Mouse (Mus musculus): ENCODE results near the gene Cnnm1. TPM values are rescaled to one million over a fixed set of nuclear protein-coding genes. Genes with fewer than 3 reads are reported as not detected.
"Not testable (repeated sequence)": the region's sequence is repeated elsewhere in the genome, so short reads cannot be mapped to it uniquely, and the experiment has no call there.

The Cnnm1 gene
- polyA plus RNA-seq, 1 experiment from 2014 or later: 1.00 TPM

GRCm38 (mm10) chr19:43493878-43494277, 53.6 kb downstream of the Cnnm1 start:
- no peak overlapping the region for H3K4me3 ChIP-seq
- 80% methylated on average over 6 of the region's 6 CpGs for WGBS
- H3K4me2 ChIP-seq (replicated peaks): no peak overlapping the region
- no peak for ATAC-seq (ENCODE audit: insufficient number of reproducible peaks, insufficient read depth, low FRiP score, low TSS enrichment)
- H3K4me1 ChIP-seq: peaks cover 6% of the 10 kb centered on the region; the same call in 1 of the 2 replicates
- 0 out of 2 replicates have a peak, but pooled peaks cover 5% of the 10 kb centered on the region for H3K36me3 ChIP-seq
- H3K9me3 ChIP-seq: no peaks in the 10 kb centered on the region
- no peak overlapping the region for H3K9ac ChIP-seq
- H3K27me3 ChIP-seq: peaks cover 9% of the 10 kb centered on the region
- H3K27ac ChIP-seq: no peak overlapping the region

DNA sequence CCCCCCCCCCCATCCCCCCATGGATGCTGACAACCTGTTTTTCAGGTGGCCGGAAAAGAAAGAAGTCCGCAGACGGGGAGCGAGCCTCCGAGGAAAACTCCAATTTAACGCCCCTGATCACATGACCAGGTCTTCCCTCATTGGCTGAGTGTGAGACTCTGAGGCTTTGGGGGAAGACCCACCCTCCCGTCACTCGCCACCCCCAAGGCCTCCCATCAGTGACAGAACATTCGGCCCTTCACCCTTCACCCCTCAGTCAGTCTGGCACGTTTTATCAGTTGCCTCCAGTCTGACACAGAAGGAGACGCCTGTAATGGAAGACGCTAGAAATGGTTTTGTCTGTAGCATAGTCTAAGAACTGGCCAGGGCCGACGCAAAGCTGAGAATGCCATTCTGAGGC, 54.7 kb downstream of the Cnnm1 start:
- Histone ChIP-seq H3K4me3 (peak overlapping the region; percentile 26), H3K4me2 (replicated peaks) (peak overlapping the region; percentile 57), H3K27me3 (peaks cover 7% of the 10 kb centered on the region), H3K36me3 (0 out of 2 replicates have a peak, but pooled peaks cover 13% of the 10 kb centered on the region), H3K9me3 (no peaks in the 10 kb centered on the region), H3K9ac (0 out of 2 replicates have a peak overlapping the region, but pooled peaks have one; percentile 28), H3K4me1 (peaks cover 6% of the 10 kb centered on the region; the same call in 1 of the 2 replicates), H3K27ac (no peak overlapping the region)
- ATAC-seq (ENCODE audit: insufficient number of reproducible peaks, insufficient read depth, low FRiP score, low TSS enrichment): no peak
- WGBS: 10% methylated on average over 14 of the region's 14 CpGs

DNA sequence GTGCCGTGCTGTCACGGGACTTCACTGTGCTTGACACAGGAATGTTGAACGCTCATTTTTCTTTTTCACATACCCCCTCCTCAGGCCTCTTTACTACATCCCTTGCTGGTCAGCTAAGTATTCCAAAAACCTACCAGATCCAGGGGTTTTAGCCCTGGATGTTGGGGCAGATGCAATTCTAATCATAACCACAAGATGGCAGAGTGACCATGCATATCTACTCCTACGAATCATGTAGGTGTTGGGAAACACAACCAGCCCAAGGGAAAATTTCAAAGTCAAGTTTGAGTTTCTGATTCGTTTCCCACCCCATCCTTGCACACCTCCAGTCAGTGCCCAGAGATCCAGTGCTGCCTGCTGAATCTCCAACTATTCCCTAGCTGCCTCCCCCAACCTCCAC, 55.6 kb downstream of the Cnnm1 start:
- peaks cover 6% of the 10 kb centered on the region; the same call in 1 of the 2 replicates for H3K4me1 ChIP-seq
- no peak overlapping the region for H3K4me3 ChIP-seq
- peaks cover 7% of the 10 kb centered on the region for H3K27me3 ChIP-seq
- no peaks in the 10 kb centered on the region for H3K9me3 ChIP-seq
- 17% methylated on average over 5 of the region's 5 CpGs for WGBS
- no peak for ATAC-seq (ENCODE audit: insufficient number of reproducible peaks, insufficient read depth, low FRiP score, low TSS enrichment)
- no peak overlapping the region for H3K27ac ChIP-seq
- H3K9ac ChIP-seq: no peak overlapping the region
- no peak overlapping the region for H3K4me2 ChIP-seq (replicated peaks)
- H3K36me3 ChIP-seq: 0 out of 2 replicates have a peak, but pooled peaks cover 19% of the 10 kb centered on the region

- H3K27me3 ChIP-seq: peaks cover 7% of the 10 kb centered on the region
- ATAC-seq (ENCODE audit: insufficient number of reproducible peaks, insufficient read depth, low FRiP score, low TSS enrichment): no peak
- 82% methylated on average over 7 of the region's 7 CpGs for WGBS
- no peaks in the 10 kb centered on the region for H3K9me3 ChIP-seq
- H3K9ac ChIP-seq: no peak overlapping the region
- no peak overlapping the region for H3K4me2 ChIP-seq (replicated peaks)
- H3K4me1 ChIP-seq: peaks cover 6% of the 10 kb centered on the region; the same call in 1 of the 2 replicates
- no peak overlapping the region for H3K27ac ChIP-seq
- 0 out of 2 replicates have a peak, but pooled peaks cover 19% of the 10 kb centered on the region for H3K36me3 ChIP-seq
- H3K4me3 ChIP-seq: no peak overlapping the region
Observed at GRCm38 (mm10) chr19:43497440-43497839, 57.2 kb downstream of the Cnnm1 start.

DNA sequence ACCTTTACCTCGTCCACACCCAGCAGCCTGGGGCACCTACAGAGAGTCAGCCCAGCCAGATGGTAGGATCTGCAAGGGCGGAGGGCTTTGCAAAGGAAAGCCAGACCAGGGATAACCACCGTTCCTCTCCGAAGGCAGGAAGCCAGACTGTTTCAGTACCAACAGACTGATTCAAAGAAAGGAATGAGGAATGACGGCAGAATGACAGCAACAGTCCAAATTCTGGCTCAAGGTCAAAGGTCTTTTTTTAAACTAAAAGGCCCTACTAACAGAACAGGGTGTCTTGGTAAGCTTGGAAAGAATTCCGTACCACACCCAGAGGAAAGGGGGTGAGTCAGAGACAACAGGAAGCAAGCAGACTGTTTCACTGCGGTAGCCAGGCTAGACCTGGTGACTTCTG, 58.6 kb downstream of the Cnnm1 start:
- H3K27ac ChIP-seq: no peak overlapping the region
- peaks cover 29% of the 10 kb centered on the region for H3K36me3 ChIP-seq
- no peak overlapping the region for H3K4me2 ChIP-seq (replicated peaks)
- H3K9ac ChIP-seq: no peak overlapping the region
- H3K27me3 ChIP-seq: peaks cover 7% of the 10 kb centered on the region
- peaks cover 11% of the 10 kb centered on the region for H3K4me1 ChIP-seq
- no peaks in the 10 kb centered on the region for H3K9me3 ChIP-seq
- ATAC-seq (ENCODE audit: insufficient number of reproducible peaks, insufficient read depth, low FRiP score, low TSS enrichment): no peak
- 78% methylated on average over 7 of the region's 7 CpGs for WGBS
- no peak overlapping the region for H3K4me3 ChIP-seq

- peaks cover 45% of the 10 kb centered on the region for H3K36me3 ChIP-seq
- H3K9me3 ChIP-seq: no peaks in the 10 kb centered on the region
- peaks cover 5% of the 10 kb centered on the region; the same call in 1 of the 2 replicates for H3K4me1 ChIP-seq
- no peak overlapping the region for H3K9ac ChIP-seq
- H3K27me3 ChIP-seq: no peaks in the 10 kb centered on the region
- 60% methylated on average over 11 of the region's 11 CpGs for WGBS
- no peak overlapping the region for H3K4me3 ChIP-seq
- H3K27ac ChIP-seq: no peak overlapping the region
- ATAC-seq (ENCODE audit: insufficient number of reproducible peaks, insufficient read depth, low FRiP score, low TSS enrichment): no peak
- no peak overlapping the region for H3K4me2 ChIP-seq (replicated peaks)
Observed at GRCm38 (mm10) chr19:43502630-43503029, 62.4 kb downstream of the Cnnm1 start.

GRCm38 (mm10) chr19:43503593-43503992, 63.4 kb downstream of the Cnnm1 start:
- not testable (repeated sequence) for ATAC-seq (ENCODE audit: insufficient number of reproducible peaks, insufficient read depth, low FRiP score, low TSS enrichment); H3K27me3 ChIP-seq; H3K9me3 ChIP-seq; H3K4me3 ChIP-seq; H3K27ac ChIP-seq; H3K9ac ChIP-seq; H3K4me1 ChIP-seq; H3K4me2 ChIP-seq (replicated peaks)
- WGBS: 96% methylated on average over 8 of the region's 9 CpGs
- peaks cover 45% of the 10 kb centered on the region for H3K36me3 ChIP-seq

DNA sequence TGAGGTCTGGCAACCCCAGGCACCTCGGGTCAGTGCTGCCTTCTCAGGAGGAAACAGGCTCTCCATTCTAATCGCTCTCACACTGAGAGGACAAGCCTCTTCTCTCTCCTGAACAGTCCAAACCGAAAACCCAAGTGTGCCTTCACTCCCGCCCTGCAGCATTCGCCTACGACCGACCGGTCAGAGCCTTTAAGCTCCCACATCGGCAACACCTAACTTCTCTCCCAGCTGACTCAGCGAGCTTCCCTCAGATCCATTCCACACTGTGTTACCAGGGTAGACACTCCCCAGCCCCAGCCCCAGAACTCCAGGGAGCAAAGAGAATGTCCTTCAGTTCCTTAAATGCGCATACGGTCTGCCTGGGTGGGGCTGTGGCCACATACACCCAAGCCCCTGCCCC, 65.2 kb downstream of the Cnnm1 start:
- no peak overlapping the region for H3K9ac ChIP-seq
- peaks cover 5% of the 10 kb centered on the region; the same call in 1 of the 2 replicates for H3K4me1 ChIP-seq
- H3K36me3 ChIP-seq: peaks cover 43% of the 10 kb centered on the region
- 89% methylated on average over 12 of the region's 12 CpGs for WGBS
- H3K4me3 ChIP-seq: no peak overlapping the region
- no peak overlapping the region for H3K27ac ChIP-seq
- H3K27me3 ChIP-seq: no peaks in the 10 kb centered on the region
- ATAC-seq (ENCODE audit: insufficient number of reproducible peaks, insufficient read depth, low FRiP score, low TSS enrichment): no peak
- no peaks in the 10 kb centered on the region for H3K9me3 ChIP-seq
- H3K4me2 ChIP-seq (replicated peaks): no peak overlapping the region

DNA sequence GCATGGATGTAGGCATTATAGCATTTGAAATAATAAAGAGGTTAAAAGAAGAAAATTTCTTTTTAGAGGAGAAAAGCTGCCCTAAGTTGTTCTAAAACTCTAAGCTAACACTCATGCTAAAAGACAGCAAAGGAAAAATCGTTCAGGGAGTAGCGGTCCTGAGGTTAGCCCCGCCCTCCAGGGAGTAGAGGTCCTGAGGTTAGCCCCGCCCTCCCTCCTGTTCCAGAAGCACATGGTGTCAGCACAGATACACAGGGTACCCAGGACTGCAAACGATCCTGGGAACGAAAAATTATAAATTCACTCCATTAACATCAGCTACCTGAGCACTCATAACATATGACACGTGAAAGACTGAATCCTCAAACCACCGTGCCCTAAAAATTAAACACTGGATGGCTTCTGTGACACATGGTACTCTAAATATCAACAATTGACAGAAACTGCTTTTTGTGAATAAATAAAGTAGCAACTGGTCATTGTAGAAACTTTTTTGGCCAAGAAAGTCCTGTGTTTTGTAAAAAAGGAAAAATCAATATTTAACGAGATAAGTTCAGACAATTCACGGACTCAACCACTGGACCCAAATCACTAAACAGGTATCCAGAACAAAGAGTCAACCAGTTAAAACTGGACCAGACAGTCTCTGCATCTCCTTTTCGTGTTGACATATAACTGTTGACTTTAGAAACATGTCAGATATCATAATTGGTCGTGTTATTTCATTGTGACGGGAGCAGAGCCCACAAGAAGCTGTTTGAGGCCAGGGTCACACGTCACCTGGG, 70.4 kb downstream of the Cnnm1 start:
- Histone ChIP-seq H3K4me3 (no peak overlapping the region), H3K9me3 (no peaks in the 10 kb centered on the region), H3K27ac (no peak overlapping the region), H3K4me1 (no peaks in the 10 kb centered on the region), H3K36me3 (peaks cover 41% of the 10 kb centered on the region), H3K27me3 (no peaks in the 10 kb centered on the region), H3K4me2 (replicated peaks) (no peak overlapping the region), H3K9ac (no peak overlapping the region)
- ATAC-seq (ENCODE audit: insufficient number of reproducible peaks, insufficient read depth, low FRiP score, low TSS enrichment): no peak
- 91% methylated on average over 14 of the region's 14 CpGs for WGBS

DNA sequence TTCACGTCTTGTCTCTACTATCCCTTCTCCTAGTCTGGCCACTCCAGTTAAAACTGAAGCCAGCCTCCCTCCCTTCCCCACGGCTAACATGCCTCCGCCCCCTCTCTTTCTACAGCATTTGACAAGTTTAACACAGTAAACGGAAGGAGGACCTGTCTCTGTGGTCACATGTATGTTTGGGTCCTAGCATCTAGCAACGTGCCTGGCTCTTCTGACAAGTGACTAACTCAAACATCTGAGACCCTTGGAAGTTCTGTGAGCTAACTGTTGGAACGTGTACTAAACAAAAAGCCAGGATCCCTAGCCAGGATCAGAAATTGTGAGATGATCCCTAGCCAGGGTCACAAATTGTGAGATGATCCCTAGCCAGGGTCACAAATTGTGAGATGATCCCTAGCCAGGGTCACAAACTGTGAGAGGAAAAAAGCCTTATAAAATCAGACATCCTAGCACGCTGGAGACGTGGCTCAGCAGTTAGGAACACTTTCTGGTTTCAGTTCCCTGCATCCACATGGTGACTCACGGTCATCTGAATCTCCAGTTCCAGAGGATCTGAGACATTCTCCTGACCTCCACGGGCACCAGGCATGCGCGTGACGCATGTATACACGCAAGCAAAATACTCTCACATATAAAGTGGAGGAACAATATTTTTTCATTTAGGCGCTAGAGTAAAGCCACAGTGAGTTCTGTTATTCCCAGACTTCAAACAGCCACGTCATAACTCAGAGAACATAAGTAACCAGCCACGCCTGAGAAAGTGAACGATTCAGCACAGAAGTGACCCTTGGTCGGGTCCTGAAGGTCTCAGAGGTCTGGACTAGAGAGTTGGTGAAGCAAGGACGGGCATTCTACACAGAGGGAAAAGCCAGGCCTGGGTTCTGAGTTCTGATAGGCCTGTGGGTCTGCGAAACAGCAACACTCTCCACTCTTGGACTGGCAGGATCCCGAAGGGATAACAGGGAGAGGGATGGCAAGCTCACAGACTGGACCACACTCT, 71.7 kb downstream of the Cnnm1 start:
- WGBS: 83% methylated on average over 22 of the region's 22 CpGs
- no peak overlapping the region for H3K4me2 ChIP-seq (replicated peaks)
- H3K27ac ChIP-seq: no peak overlapping the region
- H3K9ac ChIP-seq: no peak overlapping the region
- no peak for ATAC-seq (ENCODE audit: insufficient number of reproducible peaks, insufficient read depth, low FRiP score, low TSS enrichment)
- no peaks in the 10 kb centered on the region for H3K4me1 ChIP-seq
- H3K27me3 ChIP-seq: no peaks in the 10 kb centered on the region
- H3K36me3 ChIP-seq: peaks cover 39% of the 10 kb centered on the region
- no peaks in the 10 kb centered on the region for H3K9me3 ChIP-seq
- H3K4me3 ChIP-seq: no peak overlapping the region

- no peak for ATAC-seq (ENCODE audit: insufficient number of reproducible peaks, insufficient read depth, low FRiP score, low TSS enrichment)
- H3K9me3 ChIP-seq: no peaks in the 10 kb centered on the region
- H3K4me1 ChIP-seq: no peaks in the 10 kb centered on the region
- H3K36me3 ChIP-seq: peaks cover 32% of the 10 kb centered on the region
- H3K4me2 ChIP-seq (replicated peaks): no peak overlapping the region
- no peak overlapping the region for H3K9ac ChIP-seq
- no peaks in the 10 kb centered on the region for H3K27me3 ChIP-seq
- WGBS: 87% methylated on average over 8 of the region's 8 CpGs
- H3K27ac ChIP-seq: no peak overlapping the region
- H3K4me3 ChIP-seq: no peak overlapping the region
Observed at GRCm38 (mm10) chr19:43513874-43514273, 73.6 kb downstream of the Cnnm1 start.

All from embryonic facial prominence, embryonic 12.5 days (tissue).